Mouse (Mus musculus) NIH3T3 (cell line): ENCODE data around the gene B4galnt3.
A peak's percentile ranks its signal among the peaks of the same experiment; 100 is the strongest.

ENCODE experiments used
- DNase-seq: peaks from one replicate; pipeline ENCODE4 v3.0.0-alpha.2; 2012; ENCODE audit warnings: low read depth

Gene B4galnt3

GRCm38 (mm10) chr6:120222669-120223068 lies 71.7 kb downstream of the B4galnt3 start:
- peak; percentile 78 for DNase-seq

- DNase-seq: peak; percentile 28
Measured at GRCm38 (mm10) chr6:120219281-120219680, 75.1 kb downstream of the B4galnt3 start.

- DNase-seq: no peak
Measured at GRCm38 (mm10) chr6:120216702-120217101, 77.7 kb downstream of the B4galnt3 start.

- DNase-seq: no peak
Measured at GRCm38 (mm10) chr6:120211536-120211935, 82.8 kb downstream of the B4galnt3 start.

- no peak for DNase-seq
Measured at GRCm38 (mm10) chr6:120206586-120206985, 87.8 kb downstream of the B4galnt3 start.

GRCm38 (mm10) chr6:120202406-120202805 lies 92.0 kb downstream of the B4galnt3 start:
- no peak for DNase-seq

GRCm38 (mm10) chr6:120201956-120202355 lies 92.4 kb downstream of the B4galnt3 start:
- DNase-seq: no peak

GRCm38 (mm10) chr6:120199638-120200394 lies 94.5 kb downstream of the B4galnt3 start:
- DNase-seq: peak; percentile 36

GRCm38 (mm10) chr6:120197964-120198363 lies 96.4 kb downstream of the B4galnt3 start:
- DNase-seq: peak; percentile 83

- peak; percentile 80 for DNase-seq
Measured at GRCm38 (mm10) chr6:120196837-120197236, 97.5 kb downstream of the B4galnt3 start.

- no peak for DNase-seq
Measured at GRCm38 (mm10) chr6:120194963-120195362, 99.4 kb downstream of the B4galnt3 start.

- no peak for DNase-seq
Measured at GRCm38 (mm10) chr6:120194305-120194704, 100.1 kb downstream of the B4galnt3 start.

- DNase-seq: no peak
Measured at GRCm38 (mm10) chr6:120193793-120194192, 100.6 kb downstream of the B4galnt3 start.

- DNase-seq: peak; percentile 95
Measured at GRCm38 (mm10) chr6:120193174-120193573, 101.2 kb downstream of the B4galnt3 start.

- DNase-seq: peak; percentile 94
Measured at GRCm38 (mm10) chr6:120192211-120192870, 102.0 kb downstream of the B4galnt3 start.

GRCm38 (mm10) chr6:120191396-120192170 lies 102.8 kb downstream of the B4galnt3 start:
- DNase-seq: peak; percentile 36

GRCm38 (mm10) chr6:120190912-120191311 lies 103.4 kb downstream of the B4galnt3 start:
- peak; percentile 87 for DNase-seq

- peak; percentile 68 for DNase-seq
Measured at GRCm38 (mm10) chr6:120190365-120190764, 104.0 kb downstream of the B4galnt3 start.

GRCm38 (mm10) chr6:120189287-120189686 lies 105.1 kb downstream of the B4galnt3 start:
- no peak for DNase-seq

GRCm38 (mm10) chr6:120188376-120189235 lies 105.8 kb downstream of the B4galnt3 start:
- no peak for DNase-seq

- DNase-seq: no peak
Measured at GRCm38 (mm10) chr6:120187587-120188176, 106.7 kb downstream of the B4galnt3 start.
